Mouse (Mus musculus): Measurements from ENCODE around the gene Znfx1. TPM values are rescaled to one million over a fixed set of nuclear protein-coding genes. Genes with fewer than 3 reads are reported as not detected.

Gene Znfx1
- polyA plus RNA-seq, 1 experiment = 23.3 TPM

DNA sequence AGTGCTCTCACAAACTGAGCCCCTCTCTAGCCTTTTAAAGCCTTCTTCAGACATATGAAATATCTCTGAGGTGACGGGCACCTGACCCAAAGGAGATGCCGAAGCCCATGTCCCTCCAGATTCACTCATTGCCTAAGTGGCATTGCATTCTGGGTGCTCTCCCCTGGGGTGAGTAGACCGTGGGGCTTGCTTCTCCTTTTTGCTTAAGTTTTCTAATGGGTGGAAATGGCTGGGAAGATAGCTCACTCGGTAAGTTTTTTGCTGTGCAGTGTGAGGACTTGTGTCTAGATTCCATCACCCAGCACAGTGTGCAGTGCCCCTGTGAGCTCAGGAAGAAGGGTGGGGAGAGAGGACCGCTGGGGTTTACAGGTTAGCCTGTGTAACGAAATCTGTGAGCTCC is 4.8 kb upstream of the Znfx1 start:
- TF ChIP-seq SRF (IDR thresholded peaks at IDR 0.05; ENCODE audit: control insufficient read depth, insufficient read length, low read depth) = no peak
- no peak for TF ChIP-seq REST (IDR thresholded peaks at IDR 0.05; ENCODE audit: insufficient read depth, insufficient read length)
- TF ChIP-seq POLR2A (IDR thresholded peaks at IDR 0.05; ENCODE audit: insufficient read length, low read depth) = no peak
- TF ChIP-seq MYOG (IDR thresholded peaks at IDR 0.05; ENCODE audit: control insufficient read depth in 1 of 3, insufficient read depth in 1 of 3, insufficient read length in 2 of 3, low read depth in 2 of 3) = no peak
- TF ChIP-seq POLR2AphosphoS2 (IDR thresholded peaks at IDR 0.05; ENCODE audit: insufficient read length, low read depth) = peak; percentile 45
- no peak for TF ChIP-seq E2F4 (IDR thresholded peaks at IDR 0.05; ENCODE audit: insufficient read depth)
- Histone ChIP-seq H3K36me3 (ENCODE audit: control insufficient read depth, insufficient read depth) (peaks cover 40% of the 10 kb centered on the region), H3ac (ENCODE audit: control insufficient read depth, insufficient read length) (no peak overlapping the region), H3K4me2 (ENCODE audit: low read depth) (no peak overlapping the region), H3K79me2 (ENCODE audit: control insufficient read depth, insufficient read depth) (peaks cover 25% of the 10 kb centered on the region), H3K27me3 (ENCODE audit: control insufficient read depth, insufficient read depth, insufficient read length) (no peaks in the 10 kb centered on the region), H3K4me3 (no peak overlapping the region)

DNA sequence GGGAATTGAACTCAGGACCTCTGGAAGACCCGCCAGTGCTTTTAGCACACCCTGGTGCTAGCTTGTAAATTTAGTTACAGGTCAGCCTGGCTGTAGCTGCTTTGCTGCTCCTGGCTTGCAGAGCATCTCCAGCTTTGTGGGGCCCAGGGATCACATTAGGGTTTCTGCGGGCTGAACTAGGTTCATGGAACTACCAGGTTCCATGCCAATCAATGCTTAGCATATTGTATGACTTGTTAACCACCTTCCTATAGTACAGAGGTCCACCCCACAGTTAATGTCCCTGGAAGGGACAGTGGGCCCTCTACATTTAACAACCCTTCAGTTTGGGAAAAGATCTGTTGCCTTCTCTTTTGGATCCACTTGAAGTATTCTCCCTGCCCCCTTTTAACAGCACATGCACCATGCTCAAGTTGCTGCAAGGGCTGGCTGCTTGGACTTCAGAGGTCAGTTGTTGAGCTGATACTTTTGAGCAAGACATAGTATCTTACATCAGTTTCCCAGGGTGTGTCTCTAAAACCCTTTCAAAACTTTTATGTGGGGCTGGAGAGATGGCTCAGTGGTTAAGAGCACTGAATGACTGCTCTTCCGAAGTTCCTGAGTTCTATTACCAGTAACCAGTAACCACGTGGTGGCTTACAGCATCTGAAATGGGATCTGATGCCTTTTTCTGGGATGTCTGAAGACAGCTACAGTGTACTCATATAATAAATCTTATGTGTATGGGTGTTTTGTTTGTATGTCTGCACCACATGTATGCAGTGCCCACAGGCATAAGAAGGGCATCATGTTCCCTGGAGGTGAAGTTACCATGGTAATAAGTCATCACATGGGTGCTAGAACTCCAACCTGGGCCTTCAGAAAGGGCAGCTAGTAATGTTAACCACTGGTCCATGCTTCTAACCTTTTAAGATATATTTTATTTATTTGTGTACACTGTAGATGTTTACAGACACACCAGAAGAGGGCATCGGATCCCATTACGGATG is 4.0 kb upstream of the Znfx1 start:
- H3ac ChIP-seq (ENCODE audit: control insufficient read depth, insufficient read length) = no peak overlapping the region
- H3K79me2 ChIP-seq (ENCODE audit: control insufficient read depth, insufficient read depth) = peaks cover 31% of the 10 kb centered on the region
- H3K4me2 ChIP-seq (ENCODE audit: low read depth) = no peak overlapping the region
- H3K27me3 ChIP-seq (ENCODE audit: control insufficient read depth, insufficient read depth, insufficient read length) = no peaks in the 10 kb centered on the region
- no peak overlapping the region for H3K4me3 ChIP-seq
- TF ChIP-seq POLR2AphosphoS2 (IDR thresholded peaks at IDR 0.05; ENCODE audit: insufficient read length, low read depth) = peak; percentile 85
- TF ChIP-seq MYOG (IDR thresholded peaks at IDR 0.05; ENCODE audit: control insufficient read depth in 1 of 3, insufficient read depth in 1 of 3, insufficient read length in 2 of 3, low read depth in 2 of 3) = no peak
- no peak for TF ChIP-seq TCF3 (IDR thresholded peaks at IDR 0.05; ENCODE audit: insufficient read length, low read depth)
- TF ChIP-seq E2F4 (IDR thresholded peaks at IDR 0.05; ENCODE audit: insufficient read depth) = no peak
- TF ChIP-seq USF1 (IDR thresholded peaks at IDR 0.05; ENCODE audit: low read depth) = peak; percentile 70
- TF ChIP-seq REST (IDR thresholded peaks at IDR 0.05; ENCODE audit: insufficient read depth, insufficient read length) = no peak
- TF ChIP-seq CEBPB (IDR thresholded peaks at IDR 0.05; ENCODE audit: insufficient read depth, poor library complexity, severe bottlenecking) = no peak
- TF ChIP-seq TCF12 (IDR thresholded peaks at IDR 0.05; ENCODE audit: insufficient read depth, poor library complexity, severe bottlenecking) = no peak
- peak; percentile 24 for TF ChIP-seq POLR2A (IDR thresholded peaks at IDR 0.05; ENCODE audit: insufficient read length, low read depth)
- no peak for TF ChIP-seq SRF (IDR thresholded peaks at IDR 0.05; ENCODE audit: control insufficient read depth, insufficient read length, low read depth)
- TF ChIP-seq MYOD1 (IDR thresholded peaks at IDR 0.05; ENCODE audit: control insufficient read depth in 1 of 3, insufficient read length in 2 of 3, low read depth in 2 of 3) = no peak
- TF ChIP-seq MAX (IDR thresholded peaks at IDR 0.05; ENCODE audit: low read depth) = no peak
- peaks cover 40% of the 10 kb centered on the region for H3K36me3 ChIP-seq (ENCODE audit: control insufficient read depth, insufficient read depth)

DNA sequence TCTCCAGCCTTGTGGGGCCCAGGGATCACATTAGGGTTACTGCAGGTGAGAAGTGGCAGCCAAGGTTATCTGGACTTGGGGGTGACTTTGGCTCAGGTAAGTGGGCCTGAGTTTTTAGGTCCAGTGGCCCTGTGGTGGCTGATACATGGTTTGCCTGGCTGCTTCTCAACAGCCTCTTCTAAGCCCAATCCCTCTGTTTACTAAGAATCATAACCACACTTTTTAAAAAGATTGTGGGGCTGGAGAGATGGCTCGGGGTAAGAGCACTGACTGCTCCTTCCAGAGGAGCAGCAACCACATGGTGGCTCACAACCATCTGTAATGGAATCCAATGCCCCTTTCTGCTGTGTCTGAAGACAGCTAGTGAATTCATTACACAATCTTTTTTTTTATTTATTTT is 3.2 kb upstream of the Znfx1 start:
- TF ChIP-seq REST (IDR thresholded peaks at IDR 0.05; ENCODE audit: insufficient read depth, insufficient read length) (no peak), MAX (IDR thresholded peaks at IDR 0.05; ENCODE audit: low read depth) (no peak), POLR2A (IDR thresholded peaks at IDR 0.05; ENCODE audit: insufficient read length, low read depth) (no peak), MYOG (IDR thresholded peaks at IDR 0.05; ENCODE audit: control insufficient read depth in 1 of 3, insufficient read depth in 1 of 3, insufficient read length in 2 of 3, low read depth in 2 of 3) (no peak)
- Histone ChIP-seq H3K36me3 (ENCODE audit: control insufficient read depth, insufficient read depth) (peaks cover 40% of the 10 kb centered on the region), H3K4me3 (peak overlapping the region; percentile 90), H3ac (ENCODE audit: control insufficient read depth, insufficient read length) (no peak overlapping the region), H3K27me3 (ENCODE audit: control insufficient read depth, insufficient read depth, insufficient read length) (no peaks in the 10 kb centered on the region), H3K4me2 (ENCODE audit: low read depth) (peak overlapping the region; percentile 99), H3K79me2 (ENCODE audit: control insufficient read depth, insufficient read depth) (peaks cover 33% of the 10 kb centered on the region)

DNA sequence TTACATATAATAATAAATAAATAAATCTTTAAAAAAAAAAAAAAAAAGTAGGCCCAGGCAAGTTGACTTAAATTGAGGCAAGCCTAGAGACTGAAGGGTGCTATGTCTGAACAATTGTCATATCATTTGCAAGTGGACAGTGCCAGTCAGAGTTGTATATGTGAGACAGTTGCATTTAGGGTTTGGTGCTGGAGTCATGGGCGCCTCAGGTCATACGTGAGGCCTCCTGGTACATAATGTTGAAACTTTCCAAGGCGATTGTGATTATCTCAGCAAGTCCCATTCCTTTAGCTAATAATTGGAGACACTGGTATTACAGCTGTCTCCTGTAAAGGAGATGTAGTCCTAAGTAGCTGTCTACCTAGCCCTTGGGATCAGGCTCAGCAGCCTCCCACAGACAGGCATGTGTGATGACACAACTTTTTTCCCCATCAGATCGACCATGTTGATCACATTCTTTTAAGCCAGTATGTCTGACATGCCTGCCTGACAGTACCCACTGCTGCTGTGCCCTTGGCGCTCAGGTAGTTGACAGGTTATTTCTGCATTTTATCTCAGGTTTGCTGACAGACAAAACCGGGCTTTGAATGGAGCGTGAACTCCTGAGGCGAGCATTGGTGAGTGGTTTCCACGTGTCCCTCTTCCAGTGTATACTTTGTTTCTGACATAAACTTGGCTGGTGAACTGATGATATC is 1.9 kb upstream of the Znfx1 start:
- Histone ChIP-seq H3K4me3 (peak overlapping the region; percentile 90), H3K36me3 (ENCODE audit: control insufficient read depth, insufficient read depth) (peaks cover 40% of the 10 kb centered on the region), H3K27me3 (ENCODE audit: control insufficient read depth, insufficient read depth, insufficient read length) (no peaks in the 10 kb centered on the region), H3K4me2 (ENCODE audit: low read depth) (peak overlapping the region; percentile 99), H3ac (ENCODE audit: control insufficient read depth, insufficient read length) (peak overlapping the region; percentile 65), H3K79me2 (ENCODE audit: control insufficient read depth, insufficient read depth) (peaks cover 33% of the 10 kb centered on the region)
- no peak for TF ChIP-seq MYOG (IDR thresholded peaks at IDR 0.05; ENCODE audit: control insufficient read depth in 1 of 3, insufficient read depth in 1 of 3, insufficient read length in 2 of 3, low read depth in 2 of 3)
- TF ChIP-seq POLR2AphosphoS2 (IDR thresholded peaks at IDR 0.05; ENCODE audit: insufficient read length, low read depth) = peak; percentile 71
- peak in 1 of 3 experiments; percentile 6 for TF ChIP-seq MYOD1 (IDR thresholded peaks at IDR 0.05; ENCODE audit: control insufficient read depth in 1 of 3, insufficient read length in 2 of 3, low read depth in 2 of 3)
- TF ChIP-seq SRF (IDR thresholded peaks at IDR 0.05; ENCODE audit: control insufficient read depth, insufficient read length, low read depth) = no peak

Measured in myocyte (in vitro differentiated cells).